23 mouse cellular contexts compared by ENCODE assay signal in the genomic region with DNA sequence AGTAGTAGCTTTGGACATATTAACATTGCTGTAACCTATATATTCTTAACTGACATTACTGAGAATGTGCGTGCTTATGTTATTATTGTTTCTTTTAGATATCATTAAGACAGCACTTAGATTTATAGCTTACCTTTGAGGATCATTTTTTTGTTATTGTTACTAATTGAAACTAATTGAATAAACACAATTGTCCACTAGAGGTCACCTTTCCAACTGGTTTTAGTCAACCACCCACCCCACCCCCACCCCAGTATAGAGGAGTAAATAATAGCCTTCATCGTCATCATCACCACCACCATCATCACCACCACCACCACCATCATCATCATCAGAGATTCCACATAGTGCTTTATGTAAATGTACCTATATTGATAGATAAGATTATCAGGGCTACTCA.
DNase-seq lines count a peak whose midpoint lies in the region; ATAC-seq and TF ChIP-seq lines count a peak whose summit lies in the region.
"Had no signal": no experiment of that assay in that cellular context is flagged by ENCODE, and none has a peak within 500 bp of the region (broad histone marks: within the 10 kb centered on the region; RNA-seq: fewer than 3 reads in every experiment).

No protein-coding gene starts in this region.

- intact Hi-C loops in gastrocnemius, adult 2 months (cut with DNase I): loop anchor here (5.0 kb wide), 1 partner anchor 149 kb away; no protein-coding TSS in a partner anchor
- intact Hi-C loops in gastrocnemius, postnatal 14 days (cut with DNase I; ENCODE audit: low total_unique reads): loop anchor here (5.0 kb wide), 1 partner anchor 144 kb away; no protein-coding TSS in a partner anchor

- no peak overlapping the region for H3K4me2 ChIP-seq in kidney, postnatal 0 days (ENCODE audit: low read length)
- no peak overlapping the region for H3K4me2 ChIP-seq in kidney, embryonic 14.5 days (replicated peaks; ENCODE audit: low read depth, low read length)
- H3K4me2 ChIP-seq in midbrain, postnatal 0 days (ENCODE audit: low read depth, low read length, poor library complexity, severe bottlenecking): no peak overlapping the region
- H3K4me2 ChIP-seq in midbrain, embryonic 11.5 days: no peak overlapping the region
- H3K4me2 ChIP-seq: embryonic facial prominence, embryonic 12.5 days; forebrain, embryonic 12.5 days; heart, embryonic 13.5 days; hindbrain, embryonic 14.5 days; intestine, embryonic 15.5 days; limb, embryonic 12.5 days; liver, embryonic 11.5 days; lung, embryonic 15.5 days had no signal

- H3K4me1 ChIP-seq in kidney, postnatal 0 days (replicated peaks; ENCODE audit: insufficient read depth, low read length): no peaks in the 10 kb centered on the region
- H3K4me1 ChIP-seq in kidney, embryonic 14.5 days (ENCODE audit: control insufficient read depth, insufficient read depth, low read length): no peaks in the 10 kb centered on the region
- H3K4me1 ChIP-seq in midbrain, postnatal 0 days (ENCODE audit: insufficient read depth, low read length): no peaks in the 10 kb centered on the region
- no peaks in the 10 kb centered on the region; the same call in none of the 2 replicates for H3K4me1 ChIP-seq in midbrain, embryonic 11.5 days (ENCODE audit: control insufficient read depth, insufficient read depth, low read length)
- peaks cover 24% of the 10 kb centered on the region for H3K4me1 ChIP-seq in forebrain, embryonic 10.5 days
- H3K4me1 ChIP-seq: embryonic facial prominence, embryonic 12.5 days; intestine, embryonic 15.5 days had no signal

- no peak overlapping the region for H3K9ac ChIP-seq in kidney, postnatal 0 days (ENCODE audit: low read depth, low read length)
- no peak overlapping the region for H3K9ac ChIP-seq in kidney, embryonic 14.5 days (ENCODE audit: low read depth, low read length)
- no peak overlapping the region for H3K9ac ChIP-seq in midbrain, postnatal 0 days (replicated peaks; ENCODE audit: low read length, poor library complexity, severe bottlenecking)
- no peak overlapping the region for H3K9ac ChIP-seq in midbrain, embryonic 11.5 days (ENCODE audit: low read length)
- H3K9ac ChIP-seq: embryonic facial prominence, embryonic 12.5 days; forebrain, embryonic 12.5 days; heart, embryonic 13.5 days; hindbrain, embryonic 14.5 days; intestine, embryonic 15.5 days; limb, embryonic 12.5 days; lung, embryonic 15.5 days had no signal

- H3K27ac ChIP-seq in gastrocnemius, adult 2 months: no peak overlapping the region
- no peak overlapping the region for H3K27ac ChIP-seq in kidney, postnatal 0 days
- H3K27ac ChIP-seq in kidney, embryonic 14.5 days (ENCODE audit: low read depth, low read length): no peak overlapping the region
- H3K27ac ChIP-seq in midbrain, postnatal 0 days (ENCODE audit: low read depth, low read length): no peak overlapping the region
- no peak overlapping the region for H3K27ac ChIP-seq in midbrain, embryonic 11.5 days (ENCODE audit: low read depth, low read length)
- H3K27ac ChIP-seq in forebrain, embryonic 10.5 days: no peak overlapping the region
- H3K27ac ChIP-seq: embryonic facial prominence, embryonic 12.5 days; forebrain, embryonic 12.5 days; heart, embryonic 13.5 days; hindbrain, embryonic 14.5 days; intestine, embryonic 15.5 days; limb, embryonic 12.5 days; lung, embryonic 15.5 days; macrophage had no signal

- H3K4me3 ChIP-seq in gastrocnemius, adult 2 months: no peak overlapping the region
- no peak overlapping the region for H3K4me3 ChIP-seq in kidney, postnatal 0 days (replicated peaks; ENCODE audit: low read depth, low read length)
- H3K4me3 ChIP-seq in kidney, embryonic 14.5 days (ENCODE audit: low read length): no peak overlapping the region
- no peak overlapping the region for H3K4me3 ChIP-seq in midbrain, postnatal 0 days (ENCODE audit: low read depth, low read length)
- H3K4me3 ChIP-seq in midbrain, embryonic 11.5 days (ENCODE audit: low read depth, low read length): no peak overlapping the region
- H3K4me3 ChIP-seq in forebrain, embryonic 10.5 days: no peak overlapping the region
- H3K4me3 ChIP-seq: embryonic facial prominence, embryonic 12.5 days; forebrain, embryonic 12.5 days; heart, embryonic 13.5 days; intestine, embryonic 15.5 days; limb, embryonic 12.5 days; lung, embryonic 15.5 days had no signal

- H3K27me3 ChIP-seq in kidney, postnatal 0 days (ENCODE audit: insufficient read depth, low read length): no peaks in the 10 kb centered on the region
- H3K27me3 ChIP-seq in kidney, embryonic 14.5 days (ENCODE audit: control insufficient read depth, insufficient read depth, low read length): no peaks in the 10 kb centered on the region
- no peaks in the 10 kb centered on the region for H3K27me3 ChIP-seq in midbrain, postnatal 0 days (ENCODE audit: insufficient read depth, low read length)
- H3K27me3 ChIP-seq in midbrain, embryonic 11.5 days (ENCODE audit: control insufficient read depth, insufficient read depth, low read length): no peaks in the 10 kb centered on the region
- H3K27me3 ChIP-seq in forebrain, embryonic 10.5 days (ENCODE audit: poor library complexity, severe bottlenecking): no peaks in the 10 kb centered on the region
- H3K27me3 ChIP-seq: embryonic facial prominence, embryonic 12.5 days; forebrain, embryonic 12.5 days; heart, embryonic 13.5 days; intestine, embryonic 15.5 days; limb, embryonic 12.5 days; lung, embryonic 15.5 days had no signal

- 62% methylated on average over 2 of the region's 2 CpGs for WGBS in kidney, postnatal 0 days
- 75% methylated on average over 2 of the region's 2 CpGs for WGBS in kidney, embryonic 14.5 days
- WGBS in midbrain, postnatal 0 days: 79% methylated on average over 2 of the region's 2 CpGs
- WGBS in midbrain, embryonic 11.5 days: 81% methylated on average over 2 of the region's 2 CpGs
- WGBS in forebrain, embryonic 10.5 days: 83% methylated on average over 2 of the region's 2 CpGs

- no peaks in the 10 kb centered on the region for H3K36me3 ChIP-seq in kidney, postnatal 0 days (ENCODE audit: insufficient read depth, low read length)
- H3K36me3 ChIP-seq in kidney, embryonic 14.5 days (ENCODE audit: control insufficient read depth, insufficient read depth, low read length): no peaks in the 10 kb centered on the region
- no peaks in the 10 kb centered on the region for H3K36me3 ChIP-seq in midbrain, postnatal 0 days (ENCODE audit: insufficient read depth, low read length)
- no peaks in the 10 kb centered on the region for H3K36me3 ChIP-seq in midbrain, embryonic 11.5 days (ENCODE audit: control insufficient read depth, insufficient read depth, low read length)
- no peaks in the 10 kb centered on the region for H3K36me3 ChIP-seq in forebrain, embryonic 10.5 days (replicated peaks)
- H3K36me3 ChIP-seq: embryonic facial prominence, embryonic 12.5 days; forebrain, embryonic 12.5 days; intestine, embryonic 15.5 days; limb, embryonic 12.5 days; lung, embryonic 15.5 days had no signal

- no peaks in the 10 kb centered on the region for H3K9me3 ChIP-seq in kidney, postnatal 0 days (replicated peaks; ENCODE audit: low read length)
- no peaks in the 10 kb centered on the region for H3K9me3 ChIP-seq in kidney, embryonic 14.5 days (ENCODE audit: control insufficient read depth, low read length)
- no peaks in the 10 kb centered on the region for H3K9me3 ChIP-seq in midbrain, postnatal 0 days (ENCODE audit: low read length)
- no peaks in the 10 kb centered on the region for H3K9me3 ChIP-seq in midbrain, embryonic 11.5 days (ENCODE audit: control insufficient read depth, low read length)
- no peaks in the 10 kb centered on the region for H3K9me3 ChIP-seq in forebrain, embryonic 10.5 days
- H3K9me3 ChIP-seq: embryonic facial prominence, embryonic 12.5 days; forebrain, embryonic 12.5 days; heart, embryonic 13.5 days; intestine, embryonic 15.5 days; limb, embryonic 12.5 days; lung, embryonic 15.5 days had no signal

- no peak for ATAC-seq in kidney, postnatal 0 days (replicated peaks; ENCODE audit: low FRiP score, low read depth)
- ATAC-seq in kidney, embryonic 14.5 days (ENCODE audit: low FRiP score, low TSS enrichment): no peak
- no peak for ATAC-seq in midbrain, postnatal 0 days (ENCODE audit: low FRiP score)
- ATAC-seq in midbrain, embryonic 11.5 days (ENCODE audit: low FRiP score): no peak
- ATAC-seq: intestine, embryonic 15.5 days; midbrain, embryonic 16.5 days had no signal

- TF ChIP-seq CTCF in gastrocnemius, adult 2 months (IDR thresholded peaks at IDR 0.05): peak; percentile 49
- peak; percentile 44 for TF ChIP-seq CTCF in kidney, postnatal 0 days (IDR thresholded peaks at IDR 0.05; ENCODE audit: low read depth)
- TF ChIP-seq CTCF in midbrain, postnatal 0 days (IDR thresholded peaks at IDR 0.05): peak; percentile 42

- DNase-seq in gastrocnemius, adult 2 months: no peak
- DNase-seq in gastrocnemius, postnatal 14 days: no peak
- DNase-seq in kidney, postnatal 0 days (ENCODE audit: low spot score): no peak
- DNase-seq in midbrain, postnatal 0 days (ENCODE audit: low spot score): no peak
- no peak for DNase-seq in midbrain, embryonic 11.5 days (ENCODE audit: low spot score, missing footprints)
- no peak for DNase-seq in forebrain, embryonic 10.5 days (ENCODE audit: extremely low spot score, low spot score)
- DNase-seq: adrenal gland, postnatal 25 days; gastrocnemius, postnatal 10 days; heart, adult 11 months; right cerebral cortex, adult 18-20 months; right cerebral cortex, postnatal 4 days; thymus, postnatal 25 days had no signal
